Mouse (Mus musculus) hindbrain, embryonic 16.5 days (tissue): ENCODE measurements at regions not wholly inside any gene's neighbourhood (a gene's known extent, or its start where the extent isn't known, plus 50 kb on each side); places are given as distances from the start of the nearest gene placed in this dataset.

Experiments
- ATAC-seq: fragments of 200-750 bp; cut with Nextera tagmentation; 2 replicates; pipeline ENCODE4 v1.8.0; 2017; ENCODE audit warnings: moderate TSS enrichment, moderate library complexity
- H3K27ac ChIP-seq: fragments of 300-500 bp; sonication (generic); 2 replicates; pipeline ENCODE4 v1.5.1; 2014; ENCODE audit warnings: low read depth, mild to moderate bottlenecking, control low read depth, low read length, moderate library complexity
- H3K27me3 ChIP-seq: fragments of 300-500 bp; sonication (generic); replicated peaks from 2 replicates; pipeline ENCODE4 v1.6.1; 2014; ENCODE audit warnings: low read length; ENCODE audit not compliant: control insufficient read depth, insufficient read depth
- H3K36me3 ChIP-seq: fragments of 300-500 bp; sonication (generic); 2 replicates; pipeline ENCODE4 v1.6.1; 2014; ENCODE audit warnings: mild to moderate bottlenecking, low read length, moderate library complexity, mixed read lengths; ENCODE audit not compliant: control insufficient read depth, insufficient read depth
- H3K4me1 ChIP-seq: fragments of 300-500 bp; sonication (generic); 2 replicates; pipeline ENCODE4 v1.6.1; 2014; ENCODE audit warnings: low read depth, low read length; ENCODE audit not compliant: control insufficient read depth, insufficient read depth
- H3K4me2 ChIP-seq: fragments of 300-500 bp; sonication (generic); 2 replicates; pipeline ENCODE4 v1.6.1; 2014; ENCODE audit warnings: mild to moderate bottlenecking, low read length, control low read depth, moderate library complexity
- H3K4me3 ChIP-seq: fragments of 300-500 bp; sonication (generic); 2 replicates; pipeline ENCODE4 v1.5.1; 2014; ENCODE audit warnings: mild to moderate bottlenecking, low read length, control low read depth, moderate library complexity
- H3K9ac ChIP-seq: fragments of 300-500 bp; sonication (generic); 2 replicates; pipeline ENCODE4 v1.6.1; 2014; ENCODE audit warnings: low read depth, mild to moderate bottlenecking, control low read depth, low read length, moderate library complexity
- H3K9me3 ChIP-seq: fragments of 300-500 bp; sonication (generic); 2 replicates; pipeline ENCODE4 v1.6.1; 2014; ENCODE audit warnings: mild to moderate bottlenecking, low read length, moderate library complexity; ENCODE audit not compliant: control insufficient read depth
- WGBS: fragments of 180-500 bp; shearing (Covaris S2); extraction: QIAGEN DNeasy Blood & Tissue Kit; methylation state at CpG from one replicate; pipeline ENCODE4 v1.1.7; 2014; 5-methylcytosine and 5-hydroxymethylcytosine counted together

- no peak overlapping the region for H3K4me2 ChIP-seq
- no peak overlapping the region for H3K9ac ChIP-seq
- H3K27ac ChIP-seq = no peak overlapping the region
- H3K27me3 ChIP-seq = no peaks in the 10 kb centered on the region
- no peaks in the 10 kb centered on the region for H3K36me3 ChIP-seq
- 66% methylated on average over 2 of the region's 2 CpGs for whole genome bisulfite sequencing
- no peaks in the 10 kb centered on the region for H3K4me1 ChIP-seq
- no peak for ATAC-seq
- H3K9me3 ChIP-seq = no peaks in the 10 kb centered on the region
- no peak overlapping the region for H3K4me3 ChIP-seq
Measured at GRCm38 (mm10) chr1:189156906-189157305, 149.3 kb upstream of the Kctd3 start.

- H3K27me3 ChIP-seq = no peaks in the 10 kb centered on the region
- ATAC-seq = no peak
- 86% methylated on average over 2 of the region's 2 CpGs for WGBS
- H3K27ac ChIP-seq = no peak overlapping the region
- no peaks in the 10 kb centered on the region for H3K36me3 ChIP-seq
- no peaks in the 10 kb centered on the region for H3K4me1 ChIP-seq
- H3K4me2 ChIP-seq = no peak overlapping the region
- H3K4me3 ChIP-seq = no peak overlapping the region
- H3K9ac ChIP-seq = no peak overlapping the region
- H3K9me3 ChIP-seq = no peaks in the 10 kb centered on the region
Measured at GRCm38 (mm10) chr1:189154376-189154775, 146.7 kb upstream of the Kctd3 start.

- no peak for ATAC-seq
- Histone ChIP-seq H3K9ac (no peak overlapping the region), H3K9me3 (no peaks in the 10 kb centered on the region), H3K27ac (no peak overlapping the region), H3K4me2 (no peak overlapping the region), H3K4me1 (no peaks in the 10 kb centered on the region), H3K36me3 (no peaks in the 10 kb centered on the region), H3K4me3 (no peak overlapping the region), H3K27me3 (no peaks in the 10 kb centered on the region)
- WGBS = 62% methylated on average over 10 of the region's 10 CpGs
Measured at GRCm38 (mm10) chr1:189153150-189153549, 145.5 kb upstream of the Kctd3 start.

GRCm38 (mm10) chr1:189142982-189143451, 135.4 kb upstream of the Kctd3 start:
- no peaks in the 10 kb centered on the region for H3K27me3 ChIP-seq
- no peak for ATAC-seq
- WGBS = 25% methylated on average over 9 of the region's 9 CpGs
- H3K9ac ChIP-seq = peak overlapping the region; percentile 8; the same call in 1 of the 2 replicates
- H3K27ac ChIP-seq = no peak overlapping the region
- H3K4me3 ChIP-seq = no peak overlapping the region
- H3K9me3 ChIP-seq = no peaks in the 10 kb centered on the region
- no peaks in the 10 kb centered on the region for H3K36me3 ChIP-seq
- peak overlapping the region; percentile 8; the same call in 1 of the 2 replicates for H3K4me2 ChIP-seq
- H3K4me1 ChIP-seq = no peaks in the 10 kb centered on the region

GRCm38 (mm10) chr1:189142551-189142950, 134.9 kb upstream of the Kctd3 start:
- H3K27ac ChIP-seq = no peak overlapping the region
- H3K36me3 ChIP-seq = no peaks in the 10 kb centered on the region
- no peaks in the 10 kb centered on the region for H3K9me3 ChIP-seq
- no peak for ATAC-seq
- 39% methylated on average over 7 of the region's 7 CpGs for WGBS
- H3K4me2 ChIP-seq = peak overlapping the region; percentile 8; the same call in 1 of the 2 replicates
- no peak overlapping the region for H3K4me3 ChIP-seq
- H3K27me3 ChIP-seq = no peaks in the 10 kb centered on the region
- peak overlapping the region; percentile 8; the same call in 1 of the 2 replicates for H3K9ac ChIP-seq
- no peaks in the 10 kb centered on the region for H3K4me1 ChIP-seq

- no peak overlapping the region for H3K9ac ChIP-seq
- 89% methylated on average over 9 of the region's 9 CpGs for WGBS
- no peaks in the 10 kb centered on the region for H3K9me3 ChIP-seq
- H3K4me3 ChIP-seq = no peak overlapping the region
- no peak overlapping the region for H3K27ac ChIP-seq
- no peaks in the 10 kb centered on the region for H3K27me3 ChIP-seq
- no peaks in the 10 kb centered on the region for H3K36me3 ChIP-seq
- no peak for ATAC-seq
- no peaks in the 10 kb centered on the region for H3K4me1 ChIP-seq
- no peak overlapping the region for H3K4me2 ChIP-seq
Measured at GRCm38 (mm10) chr1:189141694-189142093, 134.1 kb upstream of the Kctd3 start.

- Histone ChIP-seq H3K4me2 (no peak overlapping the region), H3K9me3 (no peaks in the 10 kb centered on the region), H3K27ac (no peak overlapping the region), H3K36me3 (no peaks in the 10 kb centered on the region), H3K4me3 (no peak overlapping the region), H3K27me3 (no peaks in the 10 kb centered on the region), H3K4me1 (no peaks in the 10 kb centered on the region; the same call in 1 of the 2 replicates), H3K9ac (no peak overlapping the region)
- WGBS = 75% methylated on average over 7 of the region's 7 CpGs
- ATAC-seq = no peak
Measured at GRCm38 (mm10) chr1:189136731-189137385, 129.2 kb upstream of the Kctd3 start.

GRCm38 (mm10) chr1:189135826-189136225, 128.2 kb upstream of the Kctd3 start:
- no peaks in the 10 kb centered on the region; the same call in 1 of the 2 replicates for H3K4me1 ChIP-seq
- no peak overlapping the region for H3K27ac ChIP-seq
- H3K27me3 ChIP-seq = no peaks in the 10 kb centered on the region
- no peak overlapping the region for H3K4me2 ChIP-seq
- no peak overlapping the region for H3K4me3 ChIP-seq
- no peak overlapping the region for H3K9ac ChIP-seq
- ATAC-seq = no peak
- no peaks in the 10 kb centered on the region for H3K9me3 ChIP-seq
- WGBS = 82% methylated on average over 4 of the region's 4 CpGs
- no peaks in the 10 kb centered on the region for H3K36me3 ChIP-seq

- H3K4me1 ChIP-seq = no peaks in the 10 kb centered on the region
- 95% methylated on average over 2 of the region's 2 CpGs for WGBS
- H3K9ac ChIP-seq = no peak overlapping the region
- H3K27me3 ChIP-seq = no peaks in the 10 kb centered on the region
- H3K4me3 ChIP-seq = no peak overlapping the region
- H3K4me2 ChIP-seq = no peak overlapping the region
- no peak overlapping the region for H3K27ac ChIP-seq
- no peaks in the 10 kb centered on the region for H3K36me3 ChIP-seq
- no peak for ATAC-seq
- no peaks in the 10 kb centered on the region for H3K9me3 ChIP-seq
Measured at GRCm38 (mm10) chr1:189128706-189129105, 121.1 kb upstream of the Kctd3 start.
